Comparison of ENCODE assay signal across 21 mouse cellular contexts in the genomic region with DNA sequence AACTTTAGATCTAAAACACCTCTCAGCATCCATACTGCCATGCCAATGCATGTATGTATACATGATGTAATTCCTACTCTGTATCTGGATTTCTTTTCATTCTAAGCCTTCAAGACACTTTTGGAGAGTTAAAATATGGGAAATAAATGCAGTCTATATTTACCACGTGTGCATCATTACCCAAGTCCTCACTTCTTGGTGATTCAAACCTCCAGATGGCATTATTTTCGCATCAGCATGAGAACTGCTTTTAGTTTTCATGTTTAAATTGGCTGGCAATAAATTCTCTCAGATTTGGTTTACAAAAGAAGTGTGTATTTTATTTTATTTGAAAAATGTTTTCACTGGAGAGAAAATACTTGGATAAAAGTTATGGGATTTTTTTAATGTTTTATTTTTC.
"Had no signal": no experiment of that assay in that cellular context is flagged by ENCODE, and none has a peak within 500 bp of the region (broad histone marks: within the 10 kb centered on the region; RNA-seq: fewer than 3 reads in every experiment).

No protein-coding gene starts in this region.

- H3K36me3 ChIP-seq: kidney, embryonic 15.5 days; limb, embryonic 12.5 days; limb, embryonic 15.5 days; midbrain, embryonic 12.5 days; midbrain, embryonic 15.5 days; neural tube, embryonic 12.5 days; neural tube, embryonic 15.5 days had no signal

- H3K4me1 ChIP-seq: kidney, embryonic 15.5 days; limb, embryonic 12.5 days; limb, embryonic 15.5 days; midbrain, embryonic 12.5 days; midbrain, embryonic 15.5 days; neural tube, embryonic 12.5 days; neural tube, embryonic 15.5 days had no signal

- H3K27ac ChIP-seq: kidney, embryonic 15.5 days; limb, embryonic 12.5 days; limb, embryonic 15.5 days; liver, embryonic 14.5 days; macrophage; midbrain, embryonic 12.5 days; midbrain, embryonic 15.5 days; neural tube, embryonic 12.5 days; neural tube, embryonic 15.5 days had no signal

- ATAC-seq: liver, postnatal 0 days; lung, postnatal 0 days; midbrain, embryonic 15.5 days had no signal

- H3K9ac ChIP-seq: kidney, embryonic 15.5 days; limb, embryonic 12.5 days; limb, embryonic 15.5 days; liver, embryonic 14.5 days; liver, postnatal 0 days; lung, embryonic 14.5 days; midbrain, embryonic 12.5 days; midbrain, embryonic 15.5 days; neural tube, embryonic 12.5 days; neural tube, embryonic 15.5 days had no signal

- DNase-seq: kidney, adult 8-10 months; kidney, postnatal 10 days; kidney, postnatal 36 days; left cerebral cortex, postnatal 4 days; liver, postnatal 0 days; lung, embryonic 14.5 days; right cerebral cortex, postnatal 25 days; thymus, adult 2 months; thymus, postnatal 14 days; thymus, postnatal 4 days had no signal

- H3K27me3 ChIP-seq: kidney, embryonic 15.5 days; limb, embryonic 12.5 days; limb, embryonic 15.5 days; midbrain, embryonic 12.5 days; midbrain, embryonic 15.5 days; neural tube, embryonic 12.5 days; neural tube, embryonic 15.5 days had no signal

- H3K9me3 ChIP-seq: kidney, embryonic 15.5 days; limb, embryonic 12.5 days; limb, embryonic 15.5 days; midbrain, embryonic 12.5 days; midbrain, embryonic 15.5 days; neural tube, embryonic 12.5 days; neural tube, embryonic 15.5 days had no signal

- H3K4me3 ChIP-seq: kidney, embryonic 15.5 days; limb, embryonic 12.5 days; limb, embryonic 15.5 days; midbrain, embryonic 12.5 days; midbrain, embryonic 15.5 days; neural tube, embryonic 12.5 days; neural tube, embryonic 15.5 days had no signal

- H3K4me2 ChIP-seq: kidney, embryonic 15.5 days; limb, embryonic 12.5 days; limb, embryonic 15.5 days; liver, embryonic 11.5 days; lung, embryonic 14.5 days; midbrain, embryonic 12.5 days; midbrain, embryonic 15.5 days; neural tube, embryonic 12.5 days; neural tube, embryonic 15.5 days had no signal
